Mouse (Mus musculus) cerebellum, postnatal 4 days (tissue): ENCODE measurements around the gene Ssu2.

Experiments used
- DNase-seq, 2 experiments: peaks; one replicate each; pipeline ENCODE4 v3.0.0; 2022; ENCODE audit warnings: low spot score in 2 of 2, mixed read lengths in 1 of 2

Gene Ssu2

GRCm38 (mm10) chr6:112350452-112350851 is 37.4 kb downstream of the Ssu2 start:
- no peak for DNase-seq

GRCm38 (mm10) chr6:112339016-112339415 is 48.8 kb downstream of the Ssu2 start:
- DNase-seq: no peak

DNA sequence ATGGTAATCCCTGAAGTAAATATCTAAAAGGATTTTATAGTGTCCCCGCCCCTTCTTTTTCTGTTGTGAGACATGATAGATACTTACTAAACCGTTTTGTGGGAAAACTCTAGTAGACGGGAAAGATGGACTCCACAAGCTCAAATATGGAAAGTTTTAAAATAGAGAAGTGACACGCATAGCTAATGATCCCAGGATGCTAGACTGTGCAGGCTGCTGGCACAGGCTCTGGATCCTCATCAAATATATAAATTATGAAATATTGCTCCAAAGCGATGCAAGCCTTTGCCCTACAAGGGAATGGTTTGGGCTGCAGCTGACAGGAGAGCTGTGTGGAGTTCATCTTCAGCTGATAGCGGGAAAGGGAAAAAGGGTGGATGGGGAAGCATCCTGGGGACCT is 50.2 kb downstream of the Ssu2 start:
- DNase-seq: no peak

GRCm38 (mm10) chr6:112333930-112334329 is 53.9 kb downstream of the Ssu2 start:
- DNase-seq: no peak

- no peak for DNase-seq
These were observed 56.6 kb downstream of the Ssu2 start for GRCm38 (mm10) chr6:112331223-112331598.

DNA sequence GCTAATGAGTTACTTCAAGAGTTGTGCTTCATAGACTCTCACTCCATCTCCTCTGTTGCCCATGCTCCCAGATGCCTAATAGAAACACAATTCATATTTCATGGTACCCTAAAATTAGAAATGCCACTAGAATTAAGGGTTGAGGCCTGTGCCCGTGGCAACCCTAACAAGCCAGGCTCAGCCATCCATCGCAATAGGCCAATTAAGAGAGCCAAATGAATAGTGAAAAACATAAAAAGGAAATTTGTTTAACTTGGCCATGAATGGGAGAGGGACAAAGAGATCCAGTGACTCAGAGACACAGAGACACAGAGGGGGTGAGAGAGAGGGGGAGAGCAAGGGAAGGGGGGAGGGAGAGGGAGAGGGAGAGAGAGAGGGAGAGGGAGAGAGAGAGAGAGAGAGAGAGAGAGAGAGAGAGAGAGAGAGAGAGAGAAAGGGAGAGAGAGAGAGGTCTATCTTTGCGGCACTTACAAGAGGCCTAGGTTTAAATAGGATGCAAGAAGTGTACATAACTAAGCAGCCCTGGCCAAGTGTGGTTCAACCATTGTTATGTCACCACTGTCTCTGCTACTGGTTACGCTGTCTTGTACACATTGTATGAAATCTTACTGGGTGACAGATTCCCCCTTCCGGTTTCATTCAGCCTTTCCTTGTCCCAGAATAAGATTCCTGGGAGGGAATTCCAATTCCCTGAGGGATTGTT is 57.2 kb downstream of the Ssu2 start:
- DNase-seq: no peak

- DNase-seq: no peak
These were observed 60.0 kb downstream of the Ssu2 start for GRCm38 (mm10) chr6:112327793-112328192.

DNA sequence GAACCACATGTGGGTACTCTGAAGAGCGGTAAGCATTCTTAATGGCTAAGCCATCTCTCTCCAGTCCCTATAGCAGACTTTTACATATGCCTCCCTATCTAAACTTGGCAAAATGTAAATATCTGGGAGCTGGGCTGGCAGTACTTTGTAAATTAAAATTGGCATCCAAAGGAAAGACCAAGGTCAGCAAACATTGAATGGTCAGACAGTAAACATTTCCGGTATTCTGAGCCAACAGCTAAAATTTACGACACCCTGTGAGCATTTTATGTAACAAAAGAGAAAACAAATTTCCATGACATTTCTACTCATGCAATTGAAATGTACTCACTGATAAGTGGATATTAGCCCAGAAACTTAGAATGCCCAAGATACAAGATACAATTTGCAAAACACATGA is 62.6 kb downstream of the Ssu2 start:
- no peak for DNase-seq

DNA sequence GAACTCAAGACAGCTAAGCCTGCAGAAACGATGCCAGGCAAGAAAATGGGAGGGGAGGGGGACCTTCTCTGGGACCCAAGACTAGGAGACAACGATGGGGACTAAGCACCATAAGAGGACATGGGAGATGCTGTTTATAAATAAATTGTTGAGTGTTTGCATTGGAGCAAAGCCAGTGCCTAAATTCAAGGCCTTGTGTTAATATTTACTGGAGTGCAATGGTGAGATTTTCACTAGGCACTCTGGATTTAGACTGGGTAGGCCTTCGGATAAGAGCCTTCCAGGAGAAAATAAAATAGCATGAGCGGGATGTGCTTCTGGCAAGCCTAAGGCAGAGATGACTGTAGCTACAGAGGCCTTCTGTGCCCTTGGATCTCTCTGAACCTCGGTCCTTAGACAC is 64.9 kb downstream of the Ssu2 start:
- DNase-seq: no peak

DNA sequence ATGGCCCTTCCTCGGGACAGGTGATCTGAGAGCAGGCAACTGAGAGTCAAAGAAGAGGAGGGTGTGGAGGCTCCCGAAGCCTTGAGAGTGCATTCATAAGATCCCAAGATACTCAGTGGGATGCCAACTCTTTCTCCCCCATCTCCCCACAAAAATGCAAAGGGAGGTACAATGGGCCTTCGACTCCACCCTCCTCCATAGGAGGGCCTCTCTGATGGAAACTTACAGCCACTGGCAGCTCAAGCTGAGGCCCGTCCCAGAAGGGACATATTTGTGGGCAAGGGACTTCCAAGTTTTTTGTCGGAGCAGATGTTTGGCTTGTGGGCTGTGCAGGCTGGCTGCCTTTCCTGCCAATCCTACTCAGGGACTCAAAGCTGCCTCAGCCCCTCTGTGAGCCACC is 67.1 kb downstream of the Ssu2 start:
- no peak for DNase-seq

- DNase-seq: no peak
These were observed 68.4 kb downstream of the Ssu2 start for GRCm38 (mm10) chr6:112319449-112319848.

DNA sequence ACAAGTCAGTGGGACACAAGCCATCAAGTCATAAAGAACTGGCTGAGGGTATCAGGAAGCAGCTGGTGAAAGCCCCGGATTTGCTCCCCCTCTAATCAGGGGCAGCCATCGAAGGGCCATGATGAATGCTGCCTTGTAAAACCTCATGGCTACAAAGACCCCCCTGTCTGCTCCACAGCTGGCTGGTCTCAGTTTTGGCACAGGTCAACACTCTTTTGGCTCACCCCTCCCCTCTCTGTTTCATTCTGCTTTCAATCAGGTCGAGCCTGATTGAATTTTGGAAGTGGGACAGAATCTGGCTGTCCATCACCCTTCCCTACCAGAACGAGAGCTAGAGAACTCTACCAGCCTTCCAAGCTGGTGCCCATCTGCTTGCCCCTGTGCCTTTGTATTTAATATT is 76.4 kb downstream of the Ssu2 start:
- peak in 1 of 2 experiments; percentile 22 for DNase-seq

- no peak for DNase-seq
These were observed 78.4 kb downstream of the Ssu2 start for GRCm38 (mm10) chr6:112309330-112309938.
